Comparison of ENCODE assay signal across 11 mouse cellular contexts in the genomic region with DNA sequence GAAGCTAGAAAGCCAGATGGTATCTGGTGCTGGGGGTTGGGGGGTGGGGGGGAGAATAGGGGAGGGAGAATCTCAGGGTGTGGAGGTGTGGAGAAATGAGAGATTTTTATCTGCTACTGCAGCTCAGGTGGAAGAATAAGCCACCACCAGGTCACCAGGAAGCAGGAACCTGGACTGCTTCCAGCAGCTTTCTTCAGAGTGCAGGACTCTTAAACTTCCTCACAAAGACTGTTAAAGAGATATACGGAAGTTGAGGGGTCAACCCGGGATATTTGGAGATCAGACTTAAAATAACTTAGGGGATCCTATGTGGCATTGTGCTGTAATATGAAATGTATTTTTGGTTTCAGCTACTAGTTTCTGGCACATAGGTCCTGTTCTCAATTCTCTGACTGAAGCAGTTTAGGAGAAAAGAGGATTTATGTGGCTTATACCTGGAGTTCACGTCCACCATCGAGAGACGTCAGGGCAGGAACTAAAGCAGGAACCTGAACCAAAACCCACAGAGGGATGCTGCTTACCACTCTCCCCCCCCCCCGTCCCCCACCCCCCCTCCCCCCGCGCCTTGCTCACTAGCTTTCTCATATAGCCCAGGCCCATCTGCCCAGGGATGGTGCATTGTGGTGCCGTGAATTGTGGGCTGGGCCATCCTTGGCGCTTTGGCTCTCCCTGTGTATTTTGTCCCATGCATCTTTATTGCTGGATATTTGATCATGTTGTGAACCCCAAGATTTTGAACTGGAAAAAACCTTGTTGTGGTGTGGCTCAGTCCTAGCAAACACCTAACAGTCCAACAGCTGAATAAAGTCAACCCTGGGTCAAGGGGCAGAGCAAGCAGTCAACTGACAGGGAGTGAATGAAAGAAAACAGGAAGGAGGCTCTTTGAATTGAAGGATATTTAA.
DNase-seq lines count a peak whose midpoint lies in the region; ATAC-seq lines count a peak whose summit lies in the region.
"Had no signal": no experiment of that assay in that cellular context is flagged by ENCODE, and none has a peak within 500 bp of the region (broad histone marks: within the 10 kb centered on the region; RNA-seq: fewer than 3 reads in every experiment).

No protein-coding gene starts in this region.

- H3K9me3 ChIP-seq in midbrain, embryonic 11.5 days (ENCODE audit: control insufficient read depth, low read length) = no peaks in the 10 kb centered on the region
- H3K9me3 ChIP-seq in midbrain, embryonic 13.5 days = no peaks in the 10 kb centered on the region
- no peaks in the 10 kb centered on the region for H3K9me3 ChIP-seq in kidney, embryonic 16.5 days (ENCODE audit: low read length)
- H3K9me3 ChIP-seq in forebrain, embryonic 16.5 days (ENCODE audit: control insufficient read depth, low read length) = no peaks in the 10 kb centered on the region

- no peak overlapping the region for H3K9ac ChIP-seq in midbrain, embryonic 11.5 days (ENCODE audit: low read length)
- no peak overlapping the region for H3K9ac ChIP-seq in midbrain, embryonic 13.5 days (replicated peaks)
- no peak overlapping the region for H3K9ac ChIP-seq in kidney, embryonic 16.5 days (replicated peaks; ENCODE audit: low read length)
- no peak overlapping the region for H3K9ac ChIP-seq in forebrain, embryonic 16.5 days (replicated peaks; ENCODE audit: low read depth, low read length)
- H3K9ac ChIP-seq: forebrain, postnatal 0 days had no signal

- no peaks in the 10 kb centered on the region for H3K36me3 ChIP-seq in midbrain, embryonic 11.5 days (ENCODE audit: control insufficient read depth, insufficient read depth, low read length)
- H3K36me3 ChIP-seq in midbrain, embryonic 13.5 days = no peaks in the 10 kb centered on the region
- H3K36me3 ChIP-seq in kidney, embryonic 16.5 days (ENCODE audit: insufficient read depth, low read length) = no peaks in the 10 kb centered on the region
- H3K36me3 ChIP-seq in forebrain, embryonic 16.5 days (ENCODE audit: control insufficient read depth, insufficient read depth) = no peaks in the 10 kb centered on the region

- H3K4me2 ChIP-seq in midbrain, embryonic 11.5 days = no peak overlapping the region
- H3K4me2 ChIP-seq in midbrain, embryonic 13.5 days (replicated peaks) = no peak overlapping the region
- no peak overlapping the region for H3K4me2 ChIP-seq in kidney, embryonic 16.5 days (replicated peaks; ENCODE audit: low read depth, low read length)
- H3K4me2 ChIP-seq in forebrain, embryonic 16.5 days (ENCODE audit: low read length) = no peak overlapping the region

- no peaks in the 10 kb centered on the region for H3K4me1 ChIP-seq in midbrain, embryonic 11.5 days (ENCODE audit: control insufficient read depth, insufficient read depth, low read length)
- H3K4me1 ChIP-seq in midbrain, embryonic 13.5 days (replicated peaks) = no peaks in the 10 kb centered on the region
- peaks cover 28% of the 10 kb centered on the region for H3K4me1 ChIP-seq in kidney, embryonic 16.5 days (ENCODE audit: insufficient read depth, low read length)
- no peaks in the 10 kb centered on the region for H3K4me1 ChIP-seq in forebrain, embryonic 16.5 days (replicated peaks; ENCODE audit: control insufficient read depth, insufficient read depth, low read length)

- 91% methylated on average over 10 of the region's 10 CpGs for WGBS in midbrain, embryonic 11.5 days
- 82% methylated on average over 9 of the region's 10 CpGs for WGBS in midbrain, embryonic 13.5 days
- 53% methylated on average over 7 of the region's 10 CpGs for WGBS in kidney, embryonic 16.5 days
- WGBS in forebrain, embryonic 16.5 days = 81% methylated on average over 9 of the region's 10 CpGs

- H3K4me3 ChIP-seq in midbrain, embryonic 11.5 days (ENCODE audit: low read depth, low read length) = no peak overlapping the region
- no peak overlapping the region for H3K4me3 ChIP-seq in midbrain, embryonic 13.5 days (replicated peaks)
- H3K4me3 ChIP-seq in kidney, embryonic 16.5 days (ENCODE audit: low read length) = no peak overlapping the region
- no peak overlapping the region for H3K4me3 ChIP-seq in forebrain, embryonic 16.5 days (replicated peaks; ENCODE audit: low read length)

- peak; percentile 24 to 50 for DNase-seq in adrenal gland, adult (ENCODE audit: inconsistent age in 2 of 2, low spot score in 1 of 2)
- DNase-seq in adrenal gland, postnatal 25 days = no peak
- peak; percentile 71 for DNase-seq in midbrain, embryonic 11.5 days (ENCODE audit: low spot score, missing footprints)
- DNase-seq: cerebellum, postnatal 14 days; forebrain, postnatal 0 days; heart, postnatal 36 days had no signal

- ATAC-seq in midbrain, embryonic 11.5 days (ENCODE audit: low FRiP score) = no peak
- ATAC-seq in midbrain, embryonic 13.5 days = no peak
- peak; percentile 49; the same call in 1 of the 2 replicates for ATAC-seq in kidney, embryonic 16.5 days (ENCODE audit: low FRiP score, low TSS enrichment)
- 0 out of 2 replicates have a peak, but pooled peaks have one; percentile 52 for ATAC-seq in monocyte, adult 5-6 weeks (replicated peaks; ENCODE audit: insufficient number of reproducible peaks, low FRiP score, low TSS enrichment, poor library complexity, severe bottlenecking)
- no peak for ATAC-seq in inflammation-experienced regulatory T-cells, adult 6 months
- no peak for ATAC-seq in forebrain, embryonic 16.5 days
- ATAC-seq: forebrain, postnatal 0 days had no signal

- H3K27ac ChIP-seq in midbrain, embryonic 11.5 days (ENCODE audit: low read depth, low read length) = no peak overlapping the region
- H3K27ac ChIP-seq in midbrain, embryonic 13.5 days = no peak overlapping the region
- peak overlapping the region; percentile 31; the same call in 1 of the 2 replicates for H3K27ac ChIP-seq in kidney, embryonic 16.5 days (ENCODE audit: low read length)
- H3K27ac ChIP-seq in forebrain, embryonic 16.5 days (ENCODE audit: low read length) = no peak overlapping the region

- no peaks in the 10 kb centered on the region for H3K27me3 ChIP-seq in midbrain, embryonic 11.5 days (ENCODE audit: control insufficient read depth, insufficient read depth, low read length)
- no peaks in the 10 kb centered on the region for H3K27me3 ChIP-seq in midbrain, embryonic 13.5 days
- H3K27me3 ChIP-seq in kidney, embryonic 16.5 days (ENCODE audit: insufficient read depth, low read length) = no peaks in the 10 kb centered on the region
- no peaks in the 10 kb centered on the region for H3K27me3 ChIP-seq in forebrain, embryonic 16.5 days (replicated peaks; ENCODE audit: control insufficient read depth, insufficient read depth, low read length)

Comparison
In these comparisons a context has a peak if more than half of its experiments do, and no peak if none do; other contexts are left out.
1. ATAC-seq: peak in kidney, embryonic 16.5 days (single experiment) and monocyte, adult 5-6 weeks (single experiment); none in midbrain, embryonic 11.5 days (single experiment), midbrain, embryonic 13.5 days (single experiment), inflammation-experienced regulatory T-cells, adult 6 months (single experiment) and forebrain, embryonic 16.5 days (single experiment).